Mouse (Mus musculus): ENCODE measurements around the gene Tmigd3.
"Not testable (repeated sequence)": the region's sequence is repeated elsewhere in the genome, so short reads cannot be mapped to it uniquely, and the experiment has no call there.

Gene Tmigd3

DNA sequence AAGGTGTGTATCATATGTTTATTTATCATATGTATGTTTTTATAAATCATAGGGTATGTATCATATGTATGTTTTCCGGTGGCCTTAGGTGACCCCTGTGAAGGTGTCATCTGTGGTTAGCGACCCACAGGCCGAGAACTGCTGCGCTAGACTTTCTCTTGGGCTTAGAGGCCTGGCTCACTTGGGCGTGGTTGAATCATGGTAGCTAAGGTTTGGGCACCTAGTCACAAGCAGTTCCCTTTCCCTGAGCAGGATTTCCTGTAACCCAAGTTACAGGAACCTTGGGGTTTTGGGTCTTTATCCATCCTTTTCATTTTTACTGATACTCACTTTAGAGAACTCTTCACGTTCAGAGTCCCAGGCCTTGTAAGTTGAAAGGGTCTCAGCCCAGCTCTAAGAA is 29.6 kb downstream of the Tmigd3 start:
- no peak for DNase-seq (ENCODE audit: low read depth, low spot score)

DNA sequence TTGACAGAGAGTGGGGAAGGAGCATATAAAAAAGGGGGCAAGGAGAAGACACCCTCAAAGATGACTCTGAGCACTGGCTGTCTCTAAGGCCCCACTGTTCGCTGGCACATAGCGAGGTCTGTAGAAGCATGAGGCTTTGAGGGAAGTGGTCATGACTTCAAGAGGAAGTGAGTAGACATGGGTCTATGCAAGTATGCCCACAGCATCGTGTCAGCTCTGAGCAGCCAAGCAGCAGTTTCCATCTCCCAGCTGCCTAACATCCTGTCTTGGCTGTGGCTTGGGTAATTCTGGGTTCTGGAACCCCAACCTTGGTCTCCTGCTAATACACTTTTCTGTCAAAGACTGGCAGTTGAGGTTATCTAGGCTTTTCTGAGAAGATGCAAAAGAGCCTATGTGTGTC is 30.0 kb downstream of the Tmigd3 start:
- no peak for DNase-seq (ENCODE audit: low read depth, low spot score)

DNA sequence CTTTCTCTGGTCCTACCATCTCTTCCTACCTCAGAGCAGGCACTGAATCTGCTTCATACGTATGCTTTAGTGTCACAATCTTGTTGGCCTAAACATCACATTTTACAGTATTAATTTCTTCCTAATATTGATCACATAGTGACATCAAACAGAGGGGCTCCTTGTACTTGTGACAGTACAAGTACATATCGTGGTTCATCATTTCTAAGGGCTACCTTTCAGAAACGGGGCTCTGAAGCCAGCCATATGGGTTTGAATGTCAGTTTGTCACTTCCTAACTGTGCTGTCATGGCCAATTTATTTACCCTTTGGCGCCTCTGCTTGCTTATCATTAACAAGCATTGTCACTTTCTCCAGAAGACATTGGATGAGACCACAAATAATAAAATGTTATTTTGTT is 30.8 kb downstream of the Tmigd3 start:
- no peak for DNase-seq (ENCODE audit: low read depth, low spot score)

DNA sequence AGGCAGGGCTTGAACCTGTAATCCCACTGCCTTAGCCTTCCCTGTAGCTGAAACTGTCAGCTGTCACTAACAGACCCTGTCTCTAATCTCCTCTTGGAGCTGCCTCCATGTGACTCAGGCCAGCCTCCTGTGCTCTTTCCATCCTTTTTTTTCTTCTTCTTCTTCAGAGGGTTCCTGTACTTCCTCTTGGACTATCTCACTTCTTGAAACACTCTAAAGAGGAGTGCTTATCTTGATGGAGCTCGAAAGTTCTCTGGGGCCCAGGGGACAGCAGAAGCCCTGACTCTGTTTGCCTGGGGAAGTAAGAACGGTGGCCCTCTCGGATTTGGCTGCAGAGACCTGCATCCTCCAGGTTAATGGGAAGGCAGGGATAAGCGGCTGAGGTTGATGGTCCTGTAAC is 33.5 kb downstream of the Tmigd3 start:
- no peak for DNase-seq (ENCODE audit: low read depth, low spot score)

DNA sequence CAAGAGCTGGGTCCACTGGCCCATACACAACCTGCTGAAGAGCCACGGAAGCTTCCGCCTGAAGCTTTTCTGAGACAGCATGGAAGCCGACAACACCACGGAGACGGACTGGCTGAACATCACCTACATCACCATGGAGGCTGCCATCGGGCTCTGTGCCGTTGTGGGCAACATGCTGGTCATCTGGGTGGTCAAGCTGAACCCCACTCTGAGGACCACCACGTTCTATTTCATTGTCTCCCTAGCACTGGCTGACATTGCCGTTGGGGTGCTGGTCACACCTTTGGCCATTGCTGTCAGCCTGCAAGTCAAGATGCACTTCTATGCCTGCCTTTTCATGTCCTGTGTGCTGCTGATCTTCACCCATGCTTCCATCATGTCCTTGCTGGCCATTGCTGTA is 34.0 kb downstream of the Tmigd3 start:
- no peak for DNase-seq (ENCODE audit: low read depth, low spot score)

DNA sequence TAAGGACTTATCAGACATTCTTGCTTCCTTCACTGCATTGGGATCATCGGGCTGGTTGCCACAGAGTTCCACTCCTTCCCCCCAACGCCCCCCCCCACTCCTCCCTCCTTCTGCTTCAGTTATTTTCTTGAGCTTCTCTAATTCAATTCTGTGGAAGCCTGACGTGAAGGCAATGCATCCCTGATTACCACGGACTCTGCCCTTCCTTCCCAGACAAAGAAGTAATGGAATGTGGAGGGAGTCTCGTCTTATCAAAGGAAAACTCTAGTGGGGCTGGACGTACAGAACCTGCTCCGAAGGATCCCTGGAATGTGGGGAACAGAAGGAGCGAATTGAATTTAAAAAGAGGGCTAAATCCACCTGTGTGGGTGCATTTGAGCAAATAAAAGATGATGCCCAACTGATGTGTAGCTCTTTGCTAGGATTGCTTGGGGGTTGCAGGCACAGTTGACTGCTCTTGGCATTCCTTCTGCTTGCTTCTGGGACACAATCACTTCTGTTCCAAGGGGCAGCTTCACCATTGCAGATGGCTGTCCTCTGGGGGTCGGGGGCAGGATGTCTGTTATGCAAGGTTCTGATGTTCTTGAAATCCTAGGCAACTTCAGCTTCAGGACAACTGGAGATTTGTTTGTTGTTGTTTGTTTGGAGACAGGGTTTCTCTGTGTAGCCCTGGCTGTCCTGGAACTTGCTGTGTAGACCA is 37.4 kb downstream of the Tmigd3 start:
- peak; percentile 33 for DNase-seq (ENCODE audit: low read depth, low spot score)

DNA sequence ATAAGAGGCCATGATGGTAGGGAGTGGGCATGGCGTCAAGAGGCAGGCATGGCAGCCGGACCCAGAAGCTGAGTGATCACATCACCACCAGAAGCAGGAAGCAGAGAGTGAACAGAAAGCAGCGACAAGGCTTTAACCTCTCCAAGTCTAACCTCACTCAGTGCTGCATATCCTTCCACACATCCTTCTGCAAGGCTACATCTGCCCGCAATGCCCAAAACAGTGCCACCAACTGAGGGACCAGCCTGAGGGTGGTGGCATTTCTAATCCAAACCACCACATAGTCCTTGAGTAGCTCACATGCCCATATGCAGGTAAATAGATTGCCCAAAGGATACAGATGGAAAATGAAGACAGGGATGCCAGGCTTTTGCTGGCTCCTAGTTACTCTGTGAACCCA is 38.3 kb downstream of the Tmigd3 start:
- no peak for DNase-seq (ENCODE audit: low read depth, low spot score)

DNA sequence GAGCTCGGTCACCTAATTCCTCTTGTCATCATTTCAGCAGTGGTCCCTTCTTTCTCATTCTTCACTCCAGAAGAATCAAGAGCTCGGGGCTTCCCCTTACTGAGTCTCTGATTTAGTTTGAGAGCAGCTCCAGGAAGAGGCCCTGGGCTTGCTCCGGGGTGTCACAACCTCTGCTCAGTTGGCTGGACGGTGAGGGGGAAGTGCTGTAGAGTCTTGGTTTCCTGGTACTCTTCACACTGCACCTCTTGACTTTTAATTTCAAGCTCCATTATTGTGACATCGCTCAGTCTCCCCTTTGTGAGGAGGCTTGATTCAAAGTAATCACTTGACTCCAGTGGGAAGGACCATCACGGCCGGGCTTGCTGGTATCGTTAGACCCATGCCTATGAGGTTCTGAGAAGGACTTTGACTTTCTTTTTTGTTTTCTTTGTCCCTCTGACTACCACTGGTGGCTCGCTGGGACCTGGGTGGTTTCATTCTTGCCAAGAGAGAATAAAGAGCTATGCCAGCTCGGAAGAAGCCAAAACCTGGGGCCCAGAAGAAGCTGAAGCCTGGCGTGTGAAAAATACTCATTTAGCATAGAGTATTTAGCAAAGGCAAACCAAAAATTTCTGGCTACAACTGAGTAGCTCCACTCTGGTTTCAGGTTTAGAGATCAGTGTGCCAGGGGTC is 40.0 kb downstream of the Tmigd3 start:
- no peak for DNase-seq (ENCODE audit: low read depth, low spot score)

DNA sequence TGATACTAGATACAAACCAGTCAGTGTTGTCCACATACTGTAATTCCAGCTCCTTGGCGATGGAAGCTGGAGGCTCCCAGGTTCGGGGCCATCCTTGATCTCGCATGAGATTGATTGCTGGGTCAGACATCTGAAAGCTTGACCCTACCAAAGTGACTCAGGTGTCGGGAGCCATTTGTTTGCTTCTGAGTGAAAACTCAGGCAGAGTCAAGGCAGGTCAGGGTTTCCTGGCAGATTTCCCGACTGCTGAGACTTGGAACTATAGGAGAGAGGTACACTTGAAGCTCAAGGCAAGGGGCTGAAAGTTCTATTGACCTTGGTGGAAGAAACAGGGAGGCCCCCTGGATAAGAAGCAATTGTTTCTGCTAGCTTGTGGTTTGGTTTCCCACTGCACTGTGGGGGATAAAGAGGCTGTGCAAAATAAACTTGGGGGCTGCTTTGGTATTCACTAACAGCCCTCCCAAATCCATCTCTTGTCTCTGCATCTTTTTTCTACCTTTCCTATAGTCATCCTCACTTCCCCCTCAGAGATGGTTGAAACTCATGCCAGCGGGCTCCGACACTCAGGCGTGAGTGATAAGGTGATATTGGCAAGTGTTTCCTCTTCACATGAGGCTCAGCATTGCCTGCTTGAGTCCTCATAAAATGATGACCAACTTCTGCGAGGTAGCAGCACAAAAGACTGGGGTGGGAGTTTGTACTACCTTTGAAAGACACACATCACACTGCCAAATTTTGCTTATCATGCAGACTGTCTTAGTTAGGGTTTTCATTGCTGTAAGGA is 41.6 kb downstream of the Tmigd3 start:
- no peak for DNase-seq (ENCODE audit: low read depth, low spot score)

DNA sequence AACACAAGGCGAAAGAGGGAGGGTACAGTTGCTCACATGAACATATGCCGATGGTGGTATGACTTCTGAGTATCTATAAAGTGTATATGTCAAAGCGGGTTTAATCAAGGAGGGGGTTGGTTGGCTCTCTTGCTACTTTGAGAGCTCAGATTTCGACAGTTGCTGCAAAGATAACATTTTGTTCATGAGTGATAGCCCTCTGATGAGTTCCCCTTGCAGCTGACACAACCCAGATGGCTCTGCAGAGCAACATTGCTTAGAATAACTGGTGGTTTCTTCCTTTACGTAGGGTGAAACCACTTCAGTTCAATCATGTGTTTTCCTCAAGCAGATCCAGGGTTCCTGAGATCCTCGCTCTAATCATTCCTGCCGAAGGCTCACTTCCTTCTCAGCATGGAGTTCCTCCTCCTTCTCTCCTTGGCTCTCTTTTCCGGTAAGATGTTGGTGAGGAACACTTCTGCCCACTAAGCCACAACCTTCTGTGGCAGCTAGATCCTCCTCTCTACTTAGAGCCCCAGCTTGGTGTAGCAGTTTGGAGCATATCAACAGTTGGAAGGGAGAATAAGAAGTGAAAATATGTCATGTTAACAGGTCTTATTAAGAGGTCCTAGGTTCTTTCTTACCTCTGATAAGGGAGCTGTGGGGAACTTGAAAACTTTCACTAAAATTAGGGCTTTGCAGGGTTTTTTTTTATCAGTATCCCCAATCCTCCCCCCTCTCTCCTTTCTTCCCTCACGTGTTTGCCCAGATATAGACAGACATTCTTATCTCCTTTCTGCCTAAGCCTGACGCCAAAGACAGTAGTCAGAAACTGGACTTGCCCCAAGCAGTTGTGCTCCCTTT is 43.4 kb downstream of the Tmigd3 start:
- DNase-seq (ENCODE audit: low read depth, low spot score): no peak

DNA sequence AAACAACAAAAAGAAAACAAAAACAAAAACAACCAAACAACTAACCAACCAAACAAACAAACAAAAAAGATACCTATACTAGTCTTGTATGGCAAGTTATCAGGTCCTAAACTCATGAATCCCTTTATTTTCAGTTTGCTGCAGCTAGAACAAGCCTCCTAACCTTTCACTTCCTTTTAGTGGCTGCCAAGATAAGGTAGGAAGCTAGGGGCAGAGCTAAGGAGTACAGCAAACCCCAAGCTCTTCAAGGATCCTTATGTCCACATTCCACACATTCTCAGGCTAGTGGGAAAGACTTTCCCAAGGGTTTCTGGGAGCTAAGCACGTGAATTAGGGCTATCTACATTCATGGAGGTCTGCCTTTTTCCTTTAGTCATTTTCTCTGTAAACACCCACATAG is 44.6 kb downstream of the Tmigd3 start:
- peak; percentile 14 for DNase-seq (ENCODE audit: low read depth, low spot score)

DNA sequence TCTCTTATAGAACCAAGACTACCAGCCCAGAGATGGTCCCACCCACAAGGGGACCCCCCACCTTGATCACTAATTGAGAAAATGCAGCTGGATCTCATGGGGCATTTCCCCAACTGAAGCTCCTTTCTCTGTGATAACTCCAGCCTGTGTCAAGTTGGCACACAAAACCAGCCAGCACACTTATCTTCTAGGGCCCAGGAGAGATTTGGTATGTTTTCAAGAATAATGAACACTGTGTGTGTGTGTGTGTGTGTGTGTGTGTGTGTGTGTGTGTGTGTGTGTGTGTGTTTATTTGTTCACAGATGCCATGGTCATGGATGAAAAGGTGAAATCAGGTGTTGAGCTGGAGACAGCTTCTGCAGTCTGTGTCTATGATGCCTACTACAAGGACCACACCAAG is 45.8 kb downstream of the Tmigd3 start:
- not testable (repeated sequence) for DNase-seq (ENCODE audit: low read depth, low spot score)

DNA sequence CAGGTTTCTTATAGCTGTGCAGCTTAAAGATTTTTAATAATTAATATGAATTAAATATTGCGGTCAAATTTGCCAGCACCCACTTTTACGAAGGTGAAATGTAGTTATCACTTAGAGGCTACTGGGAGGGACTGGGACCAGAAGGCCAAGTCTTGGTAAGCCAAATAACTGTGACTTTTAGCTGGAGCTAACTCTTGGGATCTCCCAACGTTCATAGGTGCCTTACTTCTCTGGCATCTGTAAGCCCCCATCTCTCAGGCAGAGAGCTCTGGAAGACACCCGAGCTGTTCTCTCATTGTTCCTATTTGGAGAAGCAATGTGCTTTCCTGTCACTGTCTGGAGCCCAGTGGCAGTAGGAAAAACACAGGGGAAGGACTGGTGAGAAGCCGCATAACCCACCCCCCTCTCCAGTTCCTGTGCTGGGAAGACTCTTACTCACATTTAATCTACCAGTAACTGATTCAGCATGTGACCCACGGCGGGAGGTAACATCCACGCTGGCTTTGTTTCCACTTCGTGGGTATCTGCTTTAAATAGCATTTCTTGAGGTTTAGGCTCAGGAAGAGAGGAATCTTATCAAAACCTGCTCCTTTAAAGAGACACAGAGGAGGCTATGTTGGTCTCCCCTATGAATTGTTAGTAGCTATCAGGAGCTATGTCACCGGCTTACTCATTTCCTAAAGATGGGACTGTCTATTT is 47.1 kb downstream of the Tmigd3 start:
- no peak for DNase-seq (ENCODE audit: low read depth, low spot score)

DNA sequence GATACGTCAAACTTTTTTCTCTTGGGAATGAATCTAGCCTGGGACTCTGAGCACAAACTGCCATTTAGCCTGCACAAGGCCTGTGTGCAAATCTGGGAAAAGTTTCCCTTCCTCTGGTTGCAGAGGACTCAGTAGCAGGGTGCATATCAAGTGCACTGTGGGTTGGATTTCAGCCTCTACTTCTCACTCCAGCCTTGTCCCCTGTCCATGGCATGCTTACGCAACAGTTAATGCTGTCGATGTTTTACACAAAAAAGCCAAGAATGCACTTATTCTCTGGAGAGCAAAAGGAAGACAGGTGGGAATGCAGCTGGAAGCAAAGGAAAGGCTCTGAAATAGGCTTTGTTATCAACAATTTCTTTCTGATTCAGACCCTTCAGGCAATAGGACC is 47.6 kb downstream of the Tmigd3 start:
- DNase-seq (ENCODE audit: low read depth, low spot score): no peak

DNA sequence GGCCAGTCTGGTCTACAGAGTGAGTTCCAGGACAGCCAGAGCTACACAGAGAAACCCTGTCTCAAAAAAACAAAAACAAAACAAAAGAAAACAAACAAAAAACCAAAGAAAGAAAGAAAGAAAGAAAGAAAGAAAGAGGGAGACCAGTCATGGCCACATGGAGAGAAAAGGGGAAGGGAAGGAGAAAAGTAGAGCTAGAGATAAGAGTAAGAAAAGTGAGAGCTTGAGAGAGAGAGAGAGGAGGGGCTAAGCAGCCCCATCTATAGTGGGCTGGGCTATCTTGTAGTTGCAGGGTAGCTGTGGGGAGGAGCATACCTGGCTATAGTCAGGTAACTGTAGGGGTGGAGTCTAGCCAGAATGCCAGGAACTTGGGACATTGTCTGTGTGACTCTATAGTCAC is 50.0 kb downstream of the Tmigd3 start:
- DNase-seq (ENCODE audit: low read depth, low spot score): not testable (repeated sequence)

DNA sequence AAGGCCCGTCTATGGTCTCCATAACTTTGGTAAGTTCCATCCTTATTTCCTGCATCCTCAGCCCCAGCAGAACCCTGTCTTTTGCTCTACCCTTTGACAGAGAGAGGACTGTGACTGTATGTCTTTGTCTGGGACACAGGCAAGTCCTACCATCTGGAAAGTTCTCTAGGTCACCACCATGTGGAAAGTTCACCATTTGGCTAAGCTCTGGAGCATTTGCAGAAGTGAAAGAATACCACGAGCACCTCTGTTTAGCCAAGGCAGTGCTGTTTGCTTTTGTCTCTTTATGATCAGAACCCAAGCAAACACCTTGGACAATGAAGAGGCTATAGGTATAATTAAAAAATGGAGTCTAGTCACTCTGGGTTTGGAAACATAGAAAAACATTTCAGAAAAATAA is 51.3 kb downstream of the Tmigd3 start:
- DNase-seq (ENCODE audit: low read depth, low spot score): no peak

DNA sequence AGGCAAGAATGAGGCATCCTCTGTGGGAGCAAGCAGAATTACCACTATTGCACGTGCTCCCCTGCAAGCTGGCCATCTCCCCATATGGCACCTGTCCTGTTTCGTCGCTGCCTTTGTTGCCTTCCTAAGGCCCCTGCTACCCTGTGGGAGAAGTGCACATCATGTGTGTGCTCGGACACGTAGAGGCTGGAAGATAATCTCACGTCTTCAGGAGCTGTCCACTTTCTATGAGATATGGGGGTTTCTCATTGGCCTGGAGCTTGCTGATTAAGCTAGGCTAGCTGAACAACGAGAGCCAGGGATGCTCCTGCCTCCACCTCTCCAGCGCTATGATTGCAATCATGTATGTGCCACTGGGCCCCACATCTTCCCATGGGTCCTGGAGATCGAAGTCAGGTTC is 53.9 kb downstream of the Tmigd3 start:
- no peak for DNase-seq (ENCODE audit: low read depth, low spot score)

DNA sequence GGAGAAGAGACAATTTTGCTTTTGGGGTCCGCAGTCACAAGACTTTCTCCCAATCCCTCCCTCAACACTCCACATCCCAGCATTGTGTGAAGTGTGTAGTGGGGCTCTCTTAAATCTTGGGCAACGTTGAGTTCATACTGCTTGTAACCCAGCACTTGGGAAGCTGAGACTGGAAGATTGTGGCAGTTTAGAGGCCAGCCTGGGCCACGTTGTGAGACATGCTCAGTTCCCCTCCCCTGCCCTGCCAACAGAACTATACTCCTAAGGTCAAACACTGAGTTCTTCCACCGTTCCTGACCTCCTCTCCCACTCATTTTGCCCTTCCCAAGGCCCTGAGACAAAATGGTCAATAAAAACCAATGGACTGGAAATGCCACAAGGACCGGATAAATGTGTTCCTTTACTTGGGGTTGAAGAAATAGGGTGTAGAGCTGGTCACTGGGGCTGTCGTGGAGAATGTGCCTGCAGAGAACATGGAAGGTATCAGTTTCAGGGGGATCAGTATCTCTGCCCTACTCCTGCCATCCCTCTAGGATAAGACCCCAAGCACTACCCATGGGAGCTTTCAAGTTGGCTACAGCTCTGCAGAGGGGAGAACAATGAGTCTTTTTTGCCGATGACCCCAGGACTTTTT is 57.0 kb downstream of the Tmigd3 start:
- DNase-seq (ENCODE audit: low read depth, low spot score): no peak

DNA sequence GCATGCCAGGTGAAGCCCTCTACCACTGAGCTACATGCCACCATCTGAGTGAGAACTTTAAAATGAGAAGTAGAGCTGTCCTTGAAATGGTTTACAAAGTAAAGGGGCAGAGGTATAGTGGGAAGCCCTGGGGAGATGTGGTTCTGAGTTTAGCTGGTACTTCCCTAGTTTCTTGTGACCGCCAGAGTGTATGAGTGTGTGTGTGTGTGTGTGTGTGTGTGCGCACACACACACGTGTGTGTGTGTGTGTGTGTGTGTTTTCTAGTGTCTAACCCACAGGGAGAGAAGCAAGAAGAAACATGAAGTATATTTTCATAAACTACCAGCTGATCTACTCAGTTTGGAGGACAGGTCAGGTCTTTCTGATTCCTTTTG is 57.5 kb downstream of the Tmigd3 start:
- no peak for DNase-seq (ENCODE audit: low read depth, low spot score)

DNA sequence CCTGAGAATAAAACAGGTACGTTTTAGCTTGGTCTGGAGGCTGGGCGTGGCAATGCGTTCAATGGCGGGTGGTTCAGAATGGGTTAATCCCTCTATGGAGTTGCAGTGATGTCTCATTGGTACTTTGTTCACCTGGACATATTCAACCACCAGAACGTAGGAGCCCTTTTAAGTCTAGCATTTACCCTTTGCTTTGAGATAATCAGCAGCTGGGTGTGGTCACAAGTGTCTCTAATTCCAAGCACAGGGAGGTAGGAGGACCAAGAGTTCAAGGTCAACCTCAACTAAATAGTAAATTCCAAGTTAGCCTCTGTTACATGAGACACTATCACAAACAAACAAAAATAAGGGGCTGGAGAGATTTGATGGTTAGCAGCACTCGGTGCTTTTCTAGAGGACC is 58.1 kb downstream of the Tmigd3 start:
- peak; percentile 72 for DNase-seq (ENCODE audit: low read depth, low spot score)

DNA sequence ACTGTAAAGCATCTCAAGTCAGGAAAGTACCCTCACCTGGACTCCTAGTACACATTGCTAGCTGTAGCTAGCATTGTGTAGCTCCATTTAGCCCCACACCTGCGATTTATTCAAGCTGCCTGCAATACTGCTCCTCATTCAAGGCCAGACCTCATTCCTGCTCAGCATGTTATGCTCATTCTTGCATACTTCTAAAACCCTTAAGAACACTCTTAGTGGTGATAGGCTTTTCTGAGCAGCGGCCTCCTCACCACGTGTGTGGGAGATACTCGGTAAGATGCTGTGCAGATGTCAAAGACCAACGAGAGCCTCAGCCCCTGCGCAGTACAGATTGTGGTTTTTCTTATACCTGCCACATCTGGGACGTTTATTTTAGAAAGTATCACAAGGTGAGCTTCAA is 59.1 kb downstream of the Tmigd3 start:
- DNase-seq (ENCODE audit: low read depth, low spot score): peak; percentile 34

Data from R1 (cell line).